Mouse (Mus musculus): Measurements from ENCODE around the gene Mettl14. TPM values are rescaled to one million over a fixed set of nuclear protein-coding genes. Genes with fewer than 3 reads are reported as not detected.

Gene Mettl14
- polyA plus RNA-seq, 1 experiment from 2014 or later: 24.6 TPM

DNA sequence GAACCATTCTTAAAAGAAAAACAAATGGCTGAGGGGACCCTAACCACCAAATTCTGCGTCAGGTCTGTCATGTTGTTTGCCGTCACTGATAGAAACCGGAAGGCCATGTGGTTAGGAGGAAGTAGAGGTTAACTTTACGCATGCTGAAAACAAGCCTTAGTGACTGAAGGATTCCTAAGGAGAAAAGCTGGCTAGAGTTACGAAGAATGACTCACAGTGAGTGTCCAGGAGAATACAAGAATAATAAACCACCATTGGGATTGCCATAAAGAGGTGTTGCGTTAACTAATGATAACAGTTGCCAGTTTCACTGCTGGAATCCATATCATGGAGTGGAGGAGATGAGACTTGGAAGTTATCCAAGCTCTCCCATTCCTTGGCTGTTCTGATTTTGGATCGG lies 51.0 kb downstream of the Mettl14 start:
- no peak overlapping the region for H3K4me3 ChIP-seq
- no peaks in the 10 kb centered on the region for H3K27me3 ChIP-seq
- H3K4me1 ChIP-seq: peaks cover 26% of the 10 kb centered on the region
- H3K36me3 ChIP-seq: peaks cover 25% of the 10 kb centered on the region
- 37% methylated on average over 7 of the region's 7 CpGs for WGBS
- no peak for ATAC-seq (ENCODE audit: insufficient number of reproducible peaks, low FRiP score, low TSS enrichment, low read depth)
- no peak overlapping the region for H3K9ac ChIP-seq
- H3K27ac ChIP-seq: peak overlapping the region; percentile 22; the same call in 1 of the 2 replicates
- H3K9me3 ChIP-seq: no peaks in the 10 kb centered on the region
- H3K4me2 ChIP-seq: no peak overlapping the region

DNA sequence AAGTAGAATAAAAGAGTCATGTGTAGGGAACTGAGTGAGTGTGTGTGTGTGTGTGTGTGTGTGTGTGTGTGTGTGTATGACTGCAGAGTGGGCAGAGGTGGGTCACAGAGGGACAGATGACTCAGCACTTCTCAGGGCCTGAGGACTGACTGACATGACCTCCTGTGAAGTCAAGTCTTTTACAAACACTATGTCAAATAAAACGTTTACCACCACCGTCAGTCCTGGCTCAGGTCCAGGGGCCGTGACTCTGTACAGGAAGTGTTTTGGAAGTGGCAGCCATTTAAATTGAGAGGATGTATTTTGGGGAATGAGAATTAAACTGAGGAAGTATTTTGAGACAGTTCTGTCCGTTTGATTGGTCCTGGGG lies 52.9 kb downstream of the Mettl14 start:
- Histone ChIP-seq H3K9ac (no peak overlapping the region), H3K4me2 (no peak overlapping the region), H3K27me3 (no peaks in the 10 kb centered on the region), H3K27ac (no peak overlapping the region), H3K9me3 (no peaks in the 10 kb centered on the region), H3K36me3 (peaks cover 24% of the 10 kb centered on the region), H3K4me3 (no peak overlapping the region), H3K4me1 (peaks cover 26% of the 10 kb centered on the region)
- 18% methylated on average over 4 of the region's 4 CpGs for WGBS
- no peak for ATAC-seq (ENCODE audit: insufficient number of reproducible peaks, low FRiP score, low TSS enrichment, low read depth)

DNA sequence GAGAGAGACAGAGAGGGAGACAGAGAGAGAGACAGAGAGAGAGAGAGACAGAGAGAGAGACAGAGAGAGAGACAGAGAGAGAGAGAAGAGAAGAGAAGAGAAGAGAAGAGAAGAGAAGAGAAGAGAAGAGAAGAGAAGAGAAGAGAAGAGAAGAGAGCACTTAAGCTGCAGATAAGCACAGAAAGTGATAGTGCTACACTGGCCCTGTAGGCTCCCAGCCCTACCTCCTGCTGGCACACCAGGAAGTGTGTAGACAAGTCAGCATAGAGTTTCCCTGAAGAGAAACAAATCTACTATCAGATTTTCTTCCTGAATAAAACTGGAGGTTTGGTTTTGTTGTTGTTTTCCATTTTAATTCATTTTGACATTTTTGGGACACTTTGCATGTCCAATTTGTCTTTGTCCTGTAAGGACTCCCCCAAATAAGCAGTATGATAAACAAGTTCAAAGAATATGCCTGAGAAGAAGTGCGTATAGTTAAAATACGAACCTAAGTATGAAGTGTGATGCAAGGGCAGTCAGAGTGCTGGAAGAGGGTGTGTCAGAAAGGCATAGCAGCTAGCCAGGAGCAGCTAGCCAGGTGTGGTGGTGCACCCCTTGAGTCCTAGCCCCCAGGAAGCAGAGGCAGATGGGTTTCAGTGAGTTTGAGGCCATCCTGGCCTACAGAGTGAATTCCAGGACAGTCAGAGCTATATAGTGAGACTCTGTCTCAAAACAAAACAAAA lies 53.4 kb downstream of the Mettl14 start:
- no peaks in the 10 kb centered on the region for H3K9me3 ChIP-seq
- no peak overlapping the region for H3K27ac ChIP-seq
- ATAC-seq (ENCODE audit: insufficient number of reproducible peaks, low FRiP score, low TSS enrichment, low read depth): no peak
- no peak overlapping the region for H3K9ac ChIP-seq
- peaks cover 24% of the 10 kb centered on the region for H3K4me1 ChIP-seq
- H3K4me3 ChIP-seq: no peak overlapping the region
- 83% methylated on average over 2 of the region's 2 CpGs for WGBS
- no peaks in the 10 kb centered on the region for H3K27me3 ChIP-seq
- no peak overlapping the region for H3K4me2 ChIP-seq
- peaks cover 23% of the 10 kb centered on the region for H3K36me3 ChIP-seq

DNA sequence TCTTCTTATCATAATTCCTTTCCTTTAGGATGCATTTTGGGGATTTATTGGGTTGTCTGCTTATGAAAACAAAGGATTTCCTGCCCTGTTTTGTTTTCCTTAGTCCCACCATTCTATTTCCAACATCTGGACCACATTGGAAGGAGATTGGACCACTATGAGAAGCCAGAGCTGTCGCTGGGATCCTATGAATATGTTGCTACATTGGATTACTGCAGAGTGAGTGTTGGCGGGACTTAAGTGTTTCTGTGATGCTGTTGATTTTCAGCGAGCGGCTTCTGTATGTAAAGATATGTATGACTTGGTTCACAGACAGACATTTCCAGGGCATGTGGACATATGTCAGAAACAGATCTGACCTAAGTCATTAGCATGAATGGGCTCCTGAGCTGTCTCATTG lies 55.7 kb downstream of the Mettl14 start:
- H3K36me3 ChIP-seq: peaks cover 21% of the 10 kb centered on the region
- H3K27me3 ChIP-seq: no peaks in the 10 kb centered on the region
- 82% methylated on average over 4 of the region's 4 CpGs for WGBS
- H3K27ac ChIP-seq: no peak overlapping the region
- H3K4me1 ChIP-seq: peaks cover 17% of the 10 kb centered on the region
- H3K4me3 ChIP-seq: no peak overlapping the region
- no peak overlapping the region for H3K4me2 ChIP-seq
- H3K9ac ChIP-seq: no peak overlapping the region
- H3K9me3 ChIP-seq: no peaks in the 10 kb centered on the region
- no peak for ATAC-seq (ENCODE audit: insufficient number of reproducible peaks, low FRiP score, low TSS enrichment, low read depth)

DNA sequence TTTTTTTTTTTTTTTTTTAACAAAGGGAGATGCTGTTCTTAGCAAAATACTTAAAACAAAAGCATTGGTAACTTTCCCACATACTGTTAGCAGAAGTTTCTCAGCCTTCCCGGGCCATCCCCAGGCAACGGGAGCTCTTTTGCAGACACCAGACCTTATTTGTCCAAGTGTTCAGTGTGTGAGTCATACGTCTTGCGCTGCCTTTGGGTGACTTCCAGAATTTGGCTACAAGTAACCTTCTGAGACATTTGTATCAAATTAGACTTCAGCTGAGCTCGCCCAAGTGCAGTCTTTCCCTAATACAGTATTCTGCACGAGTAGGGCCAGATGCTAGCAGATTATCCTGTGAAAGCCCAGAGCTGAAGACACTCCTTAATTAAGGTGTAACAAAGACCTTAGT lies 56.7 kb downstream of the Mettl14 start:
- H3K9ac ChIP-seq: no peak overlapping the region
- H3K9me3 ChIP-seq: no peaks in the 10 kb centered on the region
- ATAC-seq (ENCODE audit: insufficient number of reproducible peaks, low FRiP score, low TSS enrichment, low read depth): no peak
- no peak overlapping the region for H3K4me3 ChIP-seq
- H3K4me2 ChIP-seq: no peak overlapping the region
- WGBS: 35% methylated on average over 6 of the region's 6 CpGs
- H3K36me3 ChIP-seq: peaks cover 21% of the 10 kb centered on the region
- no peaks in the 10 kb centered on the region for H3K27me3 ChIP-seq
- H3K4me1 ChIP-seq: peaks cover 8% of the 10 kb centered on the region
- no peak overlapping the region for H3K27ac ChIP-seq

DNA sequence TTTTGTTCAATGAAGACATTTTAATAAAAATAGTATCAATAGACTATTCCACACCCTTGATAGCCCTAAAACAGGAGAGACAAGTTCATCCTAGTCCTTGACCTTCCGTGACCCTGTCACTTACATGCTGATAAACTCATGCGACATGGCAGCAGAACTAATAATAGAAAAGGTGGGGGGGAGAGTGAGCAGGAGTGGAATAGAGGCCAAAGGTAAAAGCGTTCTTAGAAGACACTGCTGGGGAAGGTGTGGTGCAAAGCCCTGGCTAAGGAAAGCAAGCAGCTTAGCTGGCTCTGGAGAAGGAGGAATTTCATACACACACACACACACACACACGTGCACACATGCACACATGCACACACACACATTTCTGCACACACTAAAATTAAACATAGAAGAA lies 61.6 kb downstream of the Mettl14 start:
- no peaks in the 10 kb centered on the region; the same call in 1 of the 2 replicates for H3K4me1 ChIP-seq
- no peak overlapping the region for H3K4me3 ChIP-seq
- no peak for ATAC-seq (ENCODE audit: insufficient number of reproducible peaks, low FRiP score, low TSS enrichment, low read depth)
- no peak overlapping the region for H3K27ac ChIP-seq
- H3K27me3 ChIP-seq: no peaks in the 10 kb centered on the region
- H3K9ac ChIP-seq: no peak overlapping the region
- H3K9me3 ChIP-seq: no peaks in the 10 kb centered on the region
- H3K36me3 ChIP-seq: peaks cover 31% of the 10 kb centered on the region
- WGBS: 57% methylated on average over 4 of the region's 4 CpGs
- H3K4me2 ChIP-seq: no peak overlapping the region

DNA sequence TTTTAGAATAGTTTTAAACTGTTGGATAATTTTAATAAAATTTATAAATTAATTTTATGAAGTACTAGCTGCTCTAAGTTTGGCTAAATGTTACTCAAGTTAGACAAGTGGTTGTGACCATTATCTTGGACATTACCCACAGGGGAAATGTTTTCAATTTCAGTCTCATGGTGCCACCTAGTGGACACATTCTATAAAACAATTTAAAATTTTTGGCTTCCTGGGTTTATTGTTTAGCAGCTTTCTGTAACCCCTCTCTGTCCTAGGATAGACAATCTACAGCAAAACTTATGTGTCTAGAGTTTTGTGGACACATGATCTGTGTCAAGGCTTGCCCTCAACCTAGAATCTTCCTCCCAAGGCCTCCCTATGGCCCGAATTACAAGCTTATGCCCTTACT lies 63.8 kb downstream of the Mettl14 start:
- H3K4me2 ChIP-seq: no peak overlapping the region
- H3K36me3 ChIP-seq: peaks cover 25% of the 10 kb centered on the region
- H3K9ac ChIP-seq: no peak overlapping the region
- H3K27ac ChIP-seq: no peak overlapping the region
- no peaks in the 10 kb centered on the region; the same call in 1 of the 2 replicates for H3K4me1 ChIP-seq
- H3K9me3 ChIP-seq: no peaks in the 10 kb centered on the region
- WGBS: 38% methylated on average over 1 of the region's 1 CpGs
- no peak for ATAC-seq (ENCODE audit: insufficient number of reproducible peaks, low FRiP score, low TSS enrichment, low read depth)
- no peak overlapping the region for H3K4me3 ChIP-seq
- H3K27me3 ChIP-seq: no peaks in the 10 kb centered on the region

DNA sequence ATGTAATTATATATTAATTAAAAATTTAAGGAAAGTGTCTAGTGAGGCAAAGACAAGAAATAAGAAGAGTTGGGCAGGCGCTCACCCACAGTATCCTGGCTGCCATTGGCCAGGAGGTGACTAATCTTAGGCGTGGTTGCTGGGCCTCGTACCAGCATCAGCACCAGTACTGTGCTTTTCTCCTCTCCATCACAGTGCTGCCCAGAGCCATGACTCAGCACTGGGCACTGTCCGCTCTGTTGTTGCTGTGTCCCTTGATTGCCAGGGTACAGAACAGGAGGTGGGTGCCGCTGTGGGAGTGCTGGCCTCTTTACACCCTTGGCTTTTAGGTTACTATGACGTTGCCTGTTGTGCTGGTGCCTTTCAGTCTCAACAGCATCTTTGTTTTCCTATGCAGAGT lies 64.3 kb downstream of the Mettl14 start:
- no peak overlapping the region for H3K4me2 ChIP-seq
- H3K36me3 ChIP-seq: peaks cover 21% of the 10 kb centered on the region
- H3K9me3 ChIP-seq: no peaks in the 10 kb centered on the region
- ATAC-seq (ENCODE audit: insufficient number of reproducible peaks, low FRiP score, low TSS enrichment, low read depth): 0 out of 2 replicates have a peak, but pooled peaks have one; percentile 30
- 86% methylated on average over 6 of the region's 6 CpGs for WGBS
- no peak overlapping the region for H3K4me3 ChIP-seq
- no peaks in the 10 kb centered on the region; the same call in 1 of the 2 replicates for H3K4me1 ChIP-seq
- H3K27me3 ChIP-seq: no peaks in the 10 kb centered on the region
- no peak overlapping the region for H3K9ac ChIP-seq
- H3K27ac ChIP-seq: no peak overlapping the region

DNA sequence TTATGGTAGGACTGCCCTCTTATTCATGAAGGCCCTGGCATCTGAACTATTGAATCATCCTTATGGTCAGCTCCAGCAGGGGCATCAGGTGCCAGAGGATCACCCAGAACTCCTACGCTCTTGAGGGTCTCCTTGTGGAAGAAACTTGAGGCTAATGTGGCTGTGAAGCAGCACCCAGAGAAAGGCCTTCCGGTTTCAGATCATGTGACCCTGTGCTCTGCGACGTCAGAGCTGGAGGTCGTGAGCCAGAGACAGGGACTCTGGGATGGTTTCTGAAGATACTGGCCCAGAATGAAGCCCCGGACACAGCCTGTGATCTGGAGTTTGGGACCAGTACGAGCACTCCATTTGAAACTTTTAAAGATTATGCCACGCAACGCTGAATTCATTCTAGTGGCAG lies 65.6 kb downstream of the Mettl14 start:
- Histone ChIP-seq H3K9ac (no peak overlapping the region), H3K27me3 (no peaks in the 10 kb centered on the region), H3K4me2 (no peak overlapping the region), H3K4me1 (no peaks in the 10 kb centered on the region; the same call in 1 of the 2 replicates), H3K4me3 (no peak overlapping the region), H3K36me3 (peaks cover 25% of the 10 kb centered on the region), H3K27ac (no peak overlapping the region), H3K9me3 (no peaks in the 10 kb centered on the region)
- 79% methylated on average over 9 of the region's 9 CpGs for WGBS
- ATAC-seq (ENCODE audit: insufficient number of reproducible peaks, low FRiP score, low TSS enrichment, low read depth): no peak

Other genes starting within 250 kb of the Mettl14 start
- gene Synpo2, start 150.0 kb downstream of the Mettl14 start, polyA plus RNA-seq (2015; fragmentation: Nextera tagmentation; extraction: Ambion mirVana): 4.5 and 8.9 TPM in 2 replicates
- 117 and 120 TPM in 2 replicates for gene Sec24d, start 118.7 kb downstream of the Mettl14 start, polyA plus RNA-seq (2015; fragmentation: Nextera tagmentation; extraction: Ambion mirVana)
- 22.3 and 27.9 TPM in 2 replicates for gene Prss12, start 60.8 kb upstream of the Mettl14 start, polyA plus RNA-seq (2015; fragmentation: Nextera tagmentation; extraction: Ambion mirVana)